Mouse (Mus musculus) forebrain, postnatal 0 days (tissue): ENCODE measurements around the gene Flywch1. TPM values are rescaled to one million over a fixed set of nuclear protein-coding genes. Genes with fewer than 3 reads are reported as not detected.

Source experiments
- ATAC-seq: fragments of 200-750 bp; cut with Nextera tagmentation; 2 replicates; pipeline ENCODE4 v1.8.0; 2017; ENCODE audit warnings: mild to moderate bottlenecking, moderate library complexity
- DNase-seq: peaks from one replicate; pipeline ENCODE4 v3.0.0-alpha.2; 2015
- H3K27ac ChIP-seq: fragments of 300-500 bp; sonication (generic); 2 replicates; pipeline ENCODE4 v1.5.1; 2014; ENCODE audit warnings: low read depth, mild to moderate bottlenecking, antibody characterized with exemption, low read length, moderate library complexity, mixed read lengths
- H3K27me3 ChIP-seq: fragments of 300-500 bp; sonication (generic); 2 replicates; pipeline ENCODE4 v1.6.1; 2014; ENCODE audit warnings: mild to moderate bottlenecking, low read length, mixed read lengths; ENCODE audit not compliant: insufficient read depth
- H3K36me3 ChIP-seq: fragments of 300-500 bp; sonication (generic); 2 replicates; pipeline ENCODE4 v1.6.1; 2014; ENCODE audit warnings: mild to moderate bottlenecking, moderate library complexity; ENCODE audit not compliant: insufficient read depth
- H3K4me1 ChIP-seq: fragments of 300-500 bp; sonication (generic); 2 replicates; pipeline ENCODE4 v1.6.1; 2014; ENCODE audit warnings: antibody characterized with exemption; ENCODE audit not compliant: insufficient read depth
- H3K4me2 ChIP-seq: fragments of 300-500 bp; sonication (generic); 2 replicates; pipeline ENCODE4 v1.6.1; 2014; ENCODE audit warnings: low read depth, mild to moderate bottlenecking, moderate library complexity
- H3K4me3 ChIP-seq: fragments of 300-500 bp; sonication (generic); 2 replicates; pipeline ENCODE4 v1.5.1; 2014; ENCODE audit warnings: low read depth, low read length, mixed read lengths
- H3K9ac ChIP-seq: fragments of 300-500 bp; sonication (generic); 2 replicates; pipeline ENCODE4 v1.6.1; 2014; ENCODE audit warnings: mild to moderate bottlenecking
- H3K9me3 ChIP-seq: fragments of 300-500 bp; sonication (generic); 2 replicates; pipeline ENCODE4 v1.6.1; 2016; ENCODE audit warnings: low read length
- CTCF ChIP-seq: sonication (generic); IDR thresholded peaks from 2 replicates; pipeline ENCODE4 v1.5.1; 2016; ENCODE audit warnings: antibody characterized with exemption, control low read depth, low read depth
- WGBS: fragments of 180-500 bp; shearing (Covaris S2); extraction: QIAGEN DNeasy Blood & Tissue Kit; methylation state at CpG from one replicate; pipeline ENCODE4 v1.1.7; 2014; 5-methylcytosine and 5-hydroxymethylcytosine counted together
- polyA plus RNA-seq: library from polyadenylated mRNA; unstranded; fragments of >200 nt; fragmentation: Nextera tagmentation; extraction: Ambion mirVana; gene quantifications from 2 replicates; pipeline ENCODE4 v1.2.1, GENCODE M21; 2015
- total RNA-seq: library from RNA; depleted of rRNA; stranded (reverse); fragments of >200 nt; gene quantifications from 2 replicates; pipeline ENCODE4 v1.2.3, GENCODE M21; 2014

The Flywch1 gene
- total and polyA plus RNA-seq, 2 experiments from 2014 or later, result 135 to 189 TPM

GRCm38 (mm10) chr17:23730441-23730840 lies 41.0 kb downstream of the Flywch1 start:
- Histone ChIP-seq H3K4me2 (no peak overlapping the region), H3K27ac (no peak overlapping the region), H3K9ac (no peak overlapping the region), H3K36me3 (no peaks in the 10 kb centered on the region), H3K9me3 (no peaks in the 10 kb centered on the region), H3K27me3 (no peaks in the 10 kb centered on the region), H3K4me1 (no peaks in the 10 kb centered on the region), H3K4me3 (no peak overlapping the region)
- 55% methylated on average over 1 of the region's 1 CpGs for WGBS
- DNase-seq (no peak), ATAC-seq (no peak)
- TF ChIP-seq CTCF, result no peak

DNA sequence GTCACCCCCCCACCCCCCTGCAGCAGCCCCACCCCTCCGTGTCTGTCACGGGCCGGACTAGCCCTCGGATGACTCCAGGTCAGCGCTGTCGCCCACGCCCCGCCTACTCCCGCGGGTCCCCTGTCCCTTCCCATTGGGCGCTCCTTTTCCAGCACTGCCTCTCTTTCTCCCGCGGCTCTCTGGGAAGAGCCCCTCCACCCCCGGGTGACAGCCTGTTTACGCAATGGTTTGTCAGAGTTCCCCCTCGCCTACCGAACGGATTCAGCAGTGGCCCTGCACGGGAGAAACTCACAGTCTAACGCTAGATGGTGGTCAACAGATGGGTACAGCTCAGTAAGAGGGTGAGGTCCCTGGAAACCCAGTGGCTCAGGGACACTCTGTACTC lies 44.7 kb downstream of the Flywch1 start:
- DNase-seq, result peak; percentile 67
- H3K9ac ChIP-seq, result peak overlapping the region; percentile 64
- H3K27me3 ChIP-seq, result no peaks in the 10 kb centered on the region
- H3K4me2 ChIP-seq, result peak overlapping the region; percentile 95
- peak; percentile 81 for ATAC-seq
- peak overlapping the region; percentile 50; the same call in 1 of the 2 replicates for H3K27ac ChIP-seq
- H3K4me3 ChIP-seq, result peak overlapping the region; percentile 80
- no peaks in the 10 kb centered on the region for H3K4me1 ChIP-seq
- TF ChIP-seq CTCF, result peak; percentile 39
- H3K36me3 ChIP-seq, result no peaks in the 10 kb centered on the region
- 6% methylated on average over 20 of the region's 20 CpGs for WGBS
- no peaks in the 10 kb centered on the region for H3K9me3 ChIP-seq

DNA sequence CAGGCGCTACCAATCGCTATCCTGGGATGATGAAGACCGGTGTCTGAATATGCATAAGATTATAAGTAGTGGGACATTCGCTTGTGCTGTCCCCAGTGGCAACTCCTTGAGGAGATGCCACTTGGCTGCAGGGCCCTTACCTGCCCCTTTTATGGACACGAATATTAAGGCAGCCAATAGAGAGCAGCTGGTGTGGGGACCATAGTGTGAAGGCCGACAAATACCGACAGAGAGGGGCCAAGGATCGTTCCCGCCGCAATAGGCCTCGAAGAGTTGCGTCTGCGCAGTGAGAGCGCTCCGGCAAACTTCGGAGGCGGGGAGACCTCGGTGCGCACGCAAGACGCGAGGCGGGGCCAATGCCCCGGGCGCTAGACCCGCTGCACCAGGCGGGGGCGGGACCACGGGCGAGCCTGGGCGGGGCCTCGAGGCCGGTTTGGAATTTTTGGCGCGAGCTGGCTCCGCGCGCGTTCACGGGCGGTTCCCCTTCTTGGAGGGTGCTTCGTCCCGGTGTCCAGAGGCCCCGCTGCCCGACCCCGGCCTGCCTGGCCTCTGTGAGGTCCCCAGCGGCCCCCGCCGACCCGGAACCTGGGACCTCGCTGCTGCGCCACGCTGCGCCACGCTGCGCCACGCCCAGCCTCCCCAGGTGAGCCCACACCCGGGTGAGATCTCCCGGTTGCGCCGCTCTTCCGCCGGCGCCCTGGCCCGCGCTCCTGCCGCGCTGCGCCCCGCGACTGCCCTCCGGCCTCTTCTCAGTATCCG lies 45.2 kb downstream of the Flywch1 start, which contains the start of gene Pkmyt1:
Pkmyt1 (plus strand) TSS at position 338 of the 759 bp plus-strand sequence.
- H3K4me2 ChIP-seq, result peak within 1 kb of the TSS; percentile 95
- WGBS, result 2% methylated on average over 67 of the region's 73 CpGs
- H3K36me3 ChIP-seq, result no peaks in the 10 kb centered on the region
- no peaks in the 10 kb centered on the region for H3K4me1 ChIP-seq
- H3K9me3 ChIP-seq, result no peaks in the 10 kb centered on the region
- H3K4me3 ChIP-seq, result peak within 1 kb of the TSS; percentile 80
- DNase-seq (peak; percentile 97), ATAC-seq (peak; percentile 98)
- peak within 1 kb of the TSS; percentile 64 for H3K9ac ChIP-seq
- no peaks in the 10 kb centered on the region for H3K27me3 ChIP-seq
- peak within 1 kb of the TSS; percentile 50; the same call in 1 of the 2 replicates for H3K27ac ChIP-seq
- TF ChIP-seq CTCF, result no peak; the same call in 1 of the 2 replicates

DNA sequence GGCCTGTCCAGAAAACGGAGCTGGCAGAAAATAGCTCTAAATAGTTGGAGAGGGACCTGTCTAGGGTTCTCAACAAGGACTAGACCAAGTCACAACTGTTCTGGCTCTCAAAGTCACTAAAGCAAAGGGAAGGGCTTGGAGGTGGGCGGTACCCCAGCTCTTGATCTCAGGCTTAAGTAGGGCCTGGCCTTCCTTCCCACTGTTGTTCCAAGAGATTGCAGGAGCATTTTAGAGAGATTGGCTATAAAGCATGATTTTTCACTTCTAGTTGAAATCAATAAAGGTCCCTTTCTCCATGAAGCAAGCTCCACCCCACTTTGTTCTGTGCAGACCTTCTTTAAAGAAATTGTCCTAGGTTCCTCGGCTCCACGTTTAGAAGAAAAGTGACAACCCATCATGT lies 45.9 kb downstream of the Flywch1 start:
- TF ChIP-seq CTCF, result no peak
- Histone ChIP-seq H3K9ac (peak overlapping the region; percentile 64), H3K36me3 (no peaks in the 10 kb centered on the region), H3K4me2 (peak overlapping the region; percentile 95), H3K4me3 (peak overlapping the region; percentile 80), H3K4me1 (no peaks in the 10 kb centered on the region), H3K9me3 (no peaks in the 10 kb centered on the region), H3K27ac (0 out of 2 replicates have a peak overlapping the region, but pooled peaks have one; percentile 24), H3K27me3 (no peaks in the 10 kb centered on the region)
- ATAC-seq (no peak), DNase-seq (no peak)
- WGBS, result 65% methylated on average over 4 of the region's 4 CpGs

DNA sequence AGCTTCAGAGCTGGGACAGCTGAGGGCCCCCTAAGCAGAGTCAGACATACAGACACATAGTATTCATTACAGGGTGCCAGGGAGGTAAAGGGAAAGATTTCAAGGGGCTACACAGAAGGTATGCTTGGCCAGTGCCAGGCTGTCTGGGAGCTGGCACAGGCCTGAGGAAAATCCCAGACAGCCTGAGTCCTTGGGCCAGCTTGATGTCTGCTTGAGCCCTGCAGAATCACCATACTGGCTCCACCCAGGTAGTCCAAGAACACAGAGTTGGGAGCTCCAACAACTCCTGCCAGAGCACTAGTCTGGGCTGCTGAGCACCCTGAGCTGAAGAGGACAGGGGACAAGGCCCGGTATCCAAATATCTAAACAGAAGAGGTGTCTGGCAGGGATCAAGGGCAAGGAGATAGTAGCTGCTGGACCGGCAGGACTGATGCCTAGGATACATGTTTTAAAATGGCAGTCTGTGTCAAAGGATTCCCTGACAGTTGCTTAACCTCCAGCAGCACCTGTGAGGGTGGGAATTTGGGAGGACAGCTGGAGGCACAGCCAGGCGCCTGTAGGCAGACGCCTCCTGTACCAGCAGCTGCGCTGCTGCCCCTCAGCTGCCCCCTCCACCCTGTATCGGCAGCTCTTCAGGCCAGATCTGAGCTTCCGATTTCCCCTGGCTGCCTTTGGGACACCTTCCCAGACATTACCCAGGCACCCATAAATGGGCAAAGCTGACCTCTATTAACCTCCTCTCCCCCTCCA lies 48.9 kb downstream of the Flywch1 start, which contains the start of gene 1520401A03Rik:
1520401A03Rik (minus strand) TSS at position 408 of the 750 bp plus-strand sequence.
- H3K36me3 ChIP-seq, result no peaks in the 10 kb centered on the region
- H3K4me1 ChIP-seq, result no peaks in the 10 kb centered on the region
- 80% methylated on average over 7 of the region's 7 CpGs for WGBS
- H3K27me3 ChIP-seq, result no peaks in the 10 kb centered on the region
- no peaks in the 10 kb centered on the region for H3K9me3 ChIP-seq
- H3K4me2 ChIP-seq, result no peak within 1 kb of the TSS
- DNase-seq, result no peak
- no peak for ATAC-seq
- no peak for TF ChIP-seq CTCF
- H3K27ac ChIP-seq, result no peak within 1 kb of the TSS
- H3K9ac ChIP-seq, result no peak within 1 kb of the TSS
- H3K4me3 ChIP-seq, result no peak within 1 kb of the TSS

DNA sequence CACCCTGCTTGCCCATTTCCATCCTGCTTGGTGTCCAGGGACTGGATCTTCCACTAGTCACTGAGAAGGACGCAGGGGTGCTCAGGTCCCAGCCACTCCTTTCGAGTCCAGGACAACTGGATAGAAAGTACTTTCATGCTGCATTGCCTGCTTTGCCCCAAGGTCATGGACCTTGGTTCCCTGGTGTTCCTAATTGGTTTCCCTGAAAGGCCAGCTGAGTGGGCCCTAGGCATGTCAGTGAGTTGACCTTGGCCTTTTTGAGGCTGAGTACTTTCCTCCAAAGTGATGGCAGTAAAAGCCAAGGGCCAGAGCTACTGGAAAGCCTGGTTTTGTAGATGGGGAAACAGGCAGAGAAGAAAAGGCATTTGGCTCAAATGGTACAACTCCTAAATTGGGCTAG lies 49.5 kb downstream of the Flywch1 start:
- H3K27me3 ChIP-seq, result no peaks in the 10 kb centered on the region
- H3K4me1 ChIP-seq, result no peaks in the 10 kb centered on the region
- no peak overlapping the region for H3K9ac ChIP-seq
- no peak overlapping the region for H3K4me3 ChIP-seq
- H3K36me3 ChIP-seq, result no peaks in the 10 kb centered on the region
- H3K27ac ChIP-seq, result no peak overlapping the region
- no peak overlapping the region for H3K4me2 ChIP-seq
- DNase-seq (no peak), ATAC-seq (no peak)
- H3K9me3 ChIP-seq, result no peaks in the 10 kb centered on the region
- WGBS, result 90% methylated on average over 2 of the region's 2 CpGs
- no peak for TF ChIP-seq CTCF

DNA sequence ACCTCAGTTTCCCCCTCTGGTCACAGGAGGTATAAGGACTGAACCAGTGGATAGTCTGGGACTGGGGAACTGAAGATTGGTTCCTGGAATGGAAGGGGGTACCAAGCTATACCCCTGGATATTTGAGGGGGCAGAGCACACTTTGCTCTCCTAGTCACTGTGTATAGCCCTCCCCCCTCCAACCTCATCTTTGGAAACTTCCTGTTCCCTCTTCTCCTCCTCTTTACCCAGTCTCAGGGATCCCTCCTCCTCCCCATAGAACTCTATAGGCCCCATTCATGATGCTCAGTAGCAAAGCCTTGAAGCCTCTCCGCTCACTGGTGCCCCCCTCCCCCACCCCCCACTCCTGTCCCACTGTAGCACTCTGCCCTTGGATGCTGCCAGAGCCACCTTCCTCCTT lies 51.9 kb downstream of the Flywch1 start:
- no peak overlapping the region for H3K4me2 ChIP-seq
- H3K36me3 ChIP-seq, result no peaks in the 10 kb centered on the region
- H3K27me3 ChIP-seq, result no peaks in the 10 kb centered on the region
- no peak for TF ChIP-seq CTCF
- WGBS, result 39% methylated on average over 1 of the region's 1 CpGs
- H3K27ac ChIP-seq, result no peak overlapping the region
- no peak overlapping the region for H3K9ac ChIP-seq
- ATAC-seq, result no peak
- DNase-seq, result no peak
- H3K4me1 ChIP-seq, result no peaks in the 10 kb centered on the region
- no peaks in the 10 kb centered on the region for H3K9me3 ChIP-seq
- H3K4me3 ChIP-seq, result no peak overlapping the region
